Mouse (Mus musculus) layer of hippocampus, postnatal 14 days (tissue): ENCODE measurements around the gene Rragc. TPM values are rescaled to one million over a fixed set of nuclear protein-coding genes. Genes with fewer than 3 reads are reported as not detected.
A peak's percentile ranks its signal among the peaks of the same experiment; 100 is the strongest.

Source experiments
- DNase-seq, 2 experiments: peaks; one replicate each; pipeline ENCODE4 v3.0.0; 2021 to 2022; ENCODE audit warnings: low spot score in 2 of 2, mixed read lengths in 1 of 2
- total RNA-seq, 2 experiments: library from RNA; stranded (reverse); gene quantifications; 2 replicates each; pipeline ENCODE4 v1.2.3; 2021

Gene Rragc
- total RNA-seq, 2 experiments from 2014 or later, result 51.5 TPM

DNA sequence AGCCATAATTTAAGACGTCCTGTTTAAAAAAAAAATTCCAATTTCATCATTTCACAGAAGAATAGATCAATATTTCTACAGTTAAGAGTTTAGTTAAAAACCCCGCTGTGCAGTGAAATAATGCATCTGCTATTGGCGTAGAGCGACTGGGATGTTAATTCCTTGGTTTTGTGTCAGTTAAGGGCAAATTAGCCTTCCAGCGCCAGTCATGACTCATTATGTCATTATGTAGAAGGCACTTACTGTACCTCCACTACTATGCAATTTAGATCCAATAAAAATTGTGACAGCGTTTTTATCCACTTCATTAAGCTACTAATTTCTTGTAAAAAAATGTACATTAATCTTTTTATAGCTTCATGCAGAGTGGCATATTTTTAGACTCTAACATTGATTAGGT lies 31.7 kb downstream of the Rragc start:
- no peak for DNase-seq

DNA sequence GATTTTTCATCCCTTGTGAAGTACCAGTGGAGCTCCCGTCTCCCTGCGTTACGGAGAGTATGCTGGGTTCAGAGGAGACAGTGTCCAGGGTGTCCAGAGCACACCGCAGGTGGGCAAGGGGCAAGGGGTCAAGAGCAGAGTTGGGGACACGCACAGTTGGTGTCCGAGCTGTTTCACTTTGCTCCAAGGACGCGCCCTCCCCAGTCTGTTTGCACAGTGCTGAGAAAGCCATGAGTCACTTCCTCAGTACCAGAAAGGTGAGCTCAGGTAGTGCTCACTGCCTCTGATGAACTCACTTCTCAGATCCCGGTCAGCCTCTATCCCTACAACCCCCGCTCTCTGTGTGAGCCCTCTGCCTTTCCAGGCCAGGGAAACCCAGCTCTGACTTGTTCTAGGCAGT lies 32.4 kb downstream of the Rragc start:
- no peak for DNase-seq

- DNase-seq, result no peak
Measured at GRCm38 (mm10) chr4:123952059-123952458, 34.8 kb downstream of the Rragc start.

DNA sequence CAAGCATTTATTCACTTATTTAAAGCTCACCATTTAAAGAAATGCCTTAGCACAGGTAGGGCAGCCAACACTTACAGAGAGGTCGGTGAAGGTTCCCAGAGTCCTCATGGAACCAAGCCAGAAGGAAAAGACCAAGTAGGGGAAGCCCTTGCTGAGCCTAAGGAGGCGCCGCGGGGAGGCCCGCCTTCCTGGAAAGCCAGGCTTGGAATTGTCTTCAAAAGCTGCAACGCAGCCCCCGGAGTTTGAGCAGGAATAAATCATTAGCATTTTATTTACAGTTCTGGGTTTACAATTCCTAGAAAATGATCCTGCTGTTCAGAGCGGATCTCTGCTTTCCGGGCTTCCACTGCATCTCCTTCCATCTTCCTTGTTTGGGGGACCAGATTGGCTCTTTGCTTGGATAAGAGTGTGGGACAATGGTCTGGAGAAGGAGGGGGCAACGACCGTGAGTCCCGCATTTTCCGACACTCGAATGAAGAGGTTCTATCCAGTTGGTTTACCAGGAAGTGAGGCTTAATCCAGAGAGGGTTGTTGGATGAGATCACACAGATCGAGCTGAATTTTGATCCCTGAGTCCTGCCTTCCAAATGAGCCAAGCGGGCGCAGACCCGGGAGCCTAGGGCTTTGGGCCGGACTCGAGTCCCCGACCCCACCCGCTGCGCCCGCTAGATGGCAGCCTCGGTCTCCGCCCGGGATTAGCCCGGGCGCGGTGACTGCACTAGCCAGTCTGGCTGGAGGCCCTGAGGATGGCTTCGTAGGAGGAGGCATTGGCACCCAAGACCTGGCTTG lies 39.7 kb downstream of the Rragc start:
- peak; percentile 70 to 71 for DNase-seq

DNA sequence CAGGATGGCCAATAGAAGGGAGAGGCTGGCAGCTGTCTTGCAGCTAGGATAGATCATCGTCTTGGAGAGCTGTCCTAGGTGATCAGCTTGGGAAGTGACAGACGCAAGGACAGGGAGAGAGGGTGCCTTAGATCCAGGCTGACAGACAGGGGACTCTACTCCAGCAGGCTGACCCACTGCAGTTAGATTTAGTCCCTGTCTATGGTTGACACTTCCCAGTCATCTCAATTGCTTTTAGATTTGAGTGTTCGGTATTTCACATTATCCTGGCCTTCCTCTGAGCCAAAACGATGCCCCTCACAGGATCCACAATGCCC lies 40.2 kb downstream of the Rragc start:
- no peak for DNase-seq

DNA sequence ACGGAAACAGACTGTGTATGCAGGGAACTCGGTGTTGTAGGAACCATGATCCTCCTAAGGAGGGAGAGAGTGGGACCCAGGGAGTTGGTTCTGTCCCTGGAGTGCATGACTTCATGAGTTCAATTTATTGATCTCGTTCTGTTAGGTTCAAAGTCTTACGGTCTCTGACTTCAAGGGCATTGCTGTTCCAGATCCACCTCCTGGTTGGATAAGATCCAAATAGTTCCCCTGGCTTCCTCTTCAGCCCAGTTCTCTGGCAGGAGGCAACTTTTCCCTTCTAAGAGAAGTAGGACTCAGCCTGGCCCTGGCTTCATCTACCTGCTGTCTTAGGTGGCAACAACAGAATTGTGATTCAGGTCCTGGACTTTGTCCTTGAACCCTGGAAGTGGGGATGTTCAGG lies 40.6 kb downstream of the Rragc start:
- no peak for DNase-seq

DNA sequence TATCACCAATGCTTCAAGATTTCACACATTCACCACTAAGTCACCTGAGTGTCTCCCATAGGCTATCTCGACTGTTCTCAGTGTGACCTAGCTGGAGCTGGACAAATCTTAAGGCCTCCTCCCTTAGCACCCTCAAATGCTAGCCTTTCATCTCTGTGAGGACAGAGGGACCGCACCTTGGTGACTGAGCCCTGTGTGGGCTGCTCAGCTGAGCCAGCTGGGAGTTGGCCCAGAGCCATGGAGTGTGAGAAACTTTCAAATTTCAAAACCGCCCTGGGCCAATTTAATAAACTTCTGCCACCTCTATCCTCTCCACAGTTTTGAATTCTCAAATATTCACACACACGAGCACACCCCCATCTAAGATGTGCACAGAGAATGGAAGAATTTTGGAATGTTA lies 43.7 kb downstream of the Rragc start:
- no peak for DNase-seq

DNA sequence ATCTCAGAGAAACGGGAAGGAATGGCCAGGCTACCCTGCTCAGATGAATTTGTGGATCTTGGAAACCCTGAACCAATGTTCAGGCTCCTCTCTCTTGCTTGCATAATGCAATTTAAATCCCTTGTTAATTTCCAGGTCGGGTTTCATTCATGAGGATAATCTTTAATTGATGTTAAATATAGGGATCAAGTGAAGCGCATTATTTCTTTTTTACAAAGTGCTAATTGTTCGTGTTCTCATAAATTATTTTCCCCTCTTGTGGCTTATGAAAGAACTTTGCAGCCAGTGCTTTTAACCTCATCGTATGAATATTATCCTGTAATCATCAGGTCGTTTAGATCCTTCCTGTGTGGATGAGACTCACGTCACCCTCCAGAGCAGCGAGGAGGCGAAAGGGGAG lies 45.5 kb downstream of the Rragc start:
- no peak for DNase-seq

GRCm38 (mm10) chr4:123968663-123969321 lies 51.5 kb downstream of the Rragc start:
- no peak for DNase-seq

- no peak for DNase-seq
Measured at GRCm38 (mm10) chr4:123969458-123969857, 52.2 kb downstream of the Rragc start.

DNA sequence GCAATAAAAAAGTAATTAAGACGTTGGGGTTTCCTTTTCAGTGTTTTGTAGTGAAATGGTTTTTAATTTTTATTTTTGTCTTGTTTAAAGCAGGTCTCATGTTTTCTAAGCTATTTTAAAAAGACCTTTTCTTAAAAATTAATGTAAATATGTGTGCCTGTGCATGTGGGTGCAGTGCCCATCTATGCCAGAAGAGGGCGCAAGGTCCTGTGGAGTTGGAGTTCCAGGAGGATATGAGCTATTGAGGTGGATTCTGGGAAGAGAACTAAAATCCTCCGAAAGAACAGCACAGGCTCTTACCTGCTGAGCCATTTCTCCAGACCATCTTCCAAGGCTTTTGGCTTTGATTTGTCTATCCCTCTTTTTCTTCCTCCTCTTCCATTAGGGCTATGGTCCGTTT lies 53.8 kb downstream of the Rragc start:
- no peak for DNase-seq

- no peak for DNase-seq
Measured at GRCm38 (mm10) chr4:123972423-123973049, 55.3 kb downstream of the Rragc start.

- DNase-seq, result no peak
Measured at GRCm38 (mm10) chr4:123982105-123982504, 64.9 kb downstream of the Rragc start.

Other genes starting within 250 kb of the Rragc start
- 100 to 1,000 TPM; 226 to 248 TPM for gene Macf1, start 233.1 kb upstream of the Rragc start, total RNA-seq
- gene Ndufs5, start 199.2 kb upstream of the Rragc start, total RNA-seq, result 100 to 1,000 TPM; 178 to 208 TPM
- 10 to 100 TPM; 58.8 to 62.2 TPM for gene Akirin1, start 167.1 kb upstream of the Rragc start, total RNA-seq
- gene Rhbdl2, start 129.6 kb upstream of the Rragc start, total RNA-seq, result 1 to 10 TPM; 1.7 TPM
- gene 4933427I04Rik, start 57.8 kb upstream of the Rragc start, total RNA-seq, result not detected
- gene Mycbp, start 12.6 kb upstream of the Rragc start, total RNA-seq, result 10 to 100 TPM; 11.8 to 12.6 TPM
- not detected for gene 4930535I16Rik, start 576 bp downstream of the Rragc start, total RNA-seq